Mouse (Mus musculus) liver, embryonic 16.5 days (tissue): ENCODE measurements around the gene Gm12184. TPM values are rescaled to one million over a fixed set of nuclear protein-coding genes. Genes with fewer than 3 reads are reported as not detected.

Experiments
- ATAC-seq: fragments of 200-750 bp; cut with Nextera tagmentation; 2 replicates; pipeline ENCODE4 v1.8.0; 2017; ENCODE audit warnings: low read depth, mild to moderate bottlenecking, moderate number of reproducible peaks, moderate library complexity
- H3K27ac ChIP-seq: fragments of 300-500 bp; sonication (generic); 2 replicates; pipeline ENCODE4 v1.5.1; 2014; ENCODE audit warnings: mild to moderate bottlenecking, low read length
- H3K27me3 ChIP-seq: fragments of 300-500 bp; sonication (generic); 2 replicates; pipeline ENCODE4 v1.6.1; 2014; ENCODE audit warnings: low read depth, low read length, mixed read lengths; ENCODE audit not compliant: control insufficient read depth, insufficient read depth
- H3K36me3 ChIP-seq: fragments of 300-500 bp; sonication (generic); 2 replicates; pipeline ENCODE4 v1.6.1; 2014; ENCODE audit warnings: mild to moderate bottlenecking; ENCODE audit not compliant: control insufficient read depth, insufficient read depth
- H3K4me1 ChIP-seq: fragments of 300-500 bp; sonication (generic); 2 replicates; pipeline ENCODE4 v1.6.1; 2014; ENCODE audit warnings: low read depth, low read length, mixed read lengths; ENCODE audit not compliant: control insufficient read depth
- H3K4me2 ChIP-seq: fragments of 300-500 bp; sonication (generic); 2 replicates; pipeline ENCODE4 v1.6.1; 2014; ENCODE audit warnings: low read depth, low read length, mixed read lengths
- H3K4me3 ChIP-seq: fragments of 300-500 bp; sonication (generic); 2 replicates; pipeline ENCODE4 v1.5.1; 2014; ENCODE audit warnings: low read depth, mild to moderate bottlenecking, low read length
- H3K9ac ChIP-seq: fragments of 300-500 bp; sonication (generic); 2 replicates; pipeline ENCODE4 v1.6.1; 2014; ENCODE audit warnings: low read depth, low read length
- H3K9me3 ChIP-seq: fragments of 300-500 bp; sonication (generic); replicated peaks from 2 replicates; pipeline ENCODE4 v1.6.1; 2016; ENCODE audit warnings: low read length; ENCODE audit not compliant: control insufficient read depth
- WGBS: fragments of 180-500 bp; shearing (Covaris S2); extraction: QIAGEN DNeasy Blood & Tissue Kit; methylation state at CpG from one replicate; pipeline ENCODE4 v1.1.7; 2014; ENCODE audit not compliant: insufficient replicate concordance; 5-methylcytosine and 5-hydroxymethylcytosine counted together
- polyA plus RNA-seq: library from polyadenylated mRNA; unstranded; fragments of >200 nt; fragmentation: Nextera tagmentation; extraction: Ambion mirVana; gene quantifications from 2 replicates; pipeline ENCODE4 v1.2.1, GENCODE M21; 2015

The Gm12184 gene
- polyA plus RNA-seq, 1 experiment from 2014 or later: 0.22 TPM

DNA sequence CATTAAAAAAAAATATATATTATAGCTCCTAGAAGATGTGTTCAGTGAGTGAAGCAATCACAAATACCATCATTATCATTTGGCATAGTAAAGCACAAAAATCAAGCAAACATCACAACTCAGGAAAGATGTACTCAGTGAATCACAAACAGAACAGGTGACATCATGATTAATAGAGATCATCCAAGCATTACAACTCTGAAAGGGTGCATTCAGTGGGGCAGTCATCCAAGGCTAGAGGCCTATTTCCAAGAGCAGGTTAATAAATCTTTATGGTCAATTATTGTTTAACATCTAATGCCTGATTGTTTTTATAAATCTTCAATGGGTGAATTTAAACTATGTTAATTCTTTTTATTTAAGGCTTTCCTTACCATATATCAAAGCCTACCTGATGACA is 14.3 kb upstream of the Gm12184 start:
- H3K4me1 ChIP-seq: peaks cover 14% of the 10 kb centered on the region
- H3K4me2 ChIP-seq: no peak overlapping the region
- no peaks in the 10 kb centered on the region for H3K36me3 ChIP-seq
- ATAC-seq: no peak
- H3K4me3 ChIP-seq: no peak overlapping the region
- no peaks in the 10 kb centered on the region for H3K9me3 ChIP-seq
- peaks cover 16% of the 10 kb centered on the region for H3K27me3 ChIP-seq
- no peak overlapping the region for H3K27ac ChIP-seq
- no peak overlapping the region for H3K9ac ChIP-seq

DNA sequence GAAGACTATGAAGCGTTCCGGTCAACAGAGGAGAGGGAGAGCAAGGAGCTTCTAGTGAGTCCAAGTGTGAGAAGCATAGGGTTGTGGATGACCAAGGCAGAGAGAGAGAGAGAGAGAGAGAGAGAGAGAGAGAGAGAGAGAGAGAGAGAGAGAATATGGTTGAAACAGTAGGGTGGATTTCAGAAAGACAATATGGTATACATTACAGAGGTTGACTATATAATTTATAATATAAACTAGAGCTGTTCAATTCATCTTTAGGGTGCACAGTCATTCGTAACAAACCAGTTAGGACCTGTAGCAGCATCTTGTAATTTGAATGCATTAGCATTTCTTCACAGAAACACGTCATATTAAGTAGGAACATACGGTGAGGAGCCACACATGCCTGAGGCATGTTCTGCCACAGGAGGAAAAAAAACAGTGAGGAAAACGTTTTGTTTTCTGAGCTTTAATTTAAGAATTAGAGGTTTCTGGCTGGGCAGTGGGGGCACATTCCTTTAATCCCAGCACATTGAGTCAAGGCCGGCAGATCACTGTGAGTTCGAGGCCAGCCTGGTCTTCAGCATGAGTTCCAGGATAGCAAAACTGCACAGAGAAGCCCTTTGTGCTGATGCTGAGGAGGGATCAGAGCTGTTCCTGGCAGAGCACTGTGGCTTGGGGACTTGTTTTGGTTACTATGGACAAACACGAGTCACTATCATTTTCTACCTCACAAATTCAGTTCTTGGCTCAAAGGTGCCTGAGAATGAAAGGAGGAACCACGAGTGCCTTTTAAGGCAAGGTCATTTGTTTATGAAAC is 12.6 kb upstream of the Gm12184 start:
- H3K4me2 ChIP-seq: no peak overlapping the region
- ATAC-seq: no peak
- H3K4me1 ChIP-seq: peaks cover 16% of the 10 kb centered on the region
- peaks cover 16% of the 10 kb centered on the region for H3K27me3 ChIP-seq
- WGBS: 61% methylated on average over 10 of the region's 10 CpGs
- H3K9me3 ChIP-seq: no peaks in the 10 kb centered on the region
- no peak overlapping the region for H3K27ac ChIP-seq
- H3K4me3 ChIP-seq: no peak overlapping the region
- no peaks in the 10 kb centered on the region for H3K36me3 ChIP-seq
- no peak overlapping the region for H3K9ac ChIP-seq

DNA sequence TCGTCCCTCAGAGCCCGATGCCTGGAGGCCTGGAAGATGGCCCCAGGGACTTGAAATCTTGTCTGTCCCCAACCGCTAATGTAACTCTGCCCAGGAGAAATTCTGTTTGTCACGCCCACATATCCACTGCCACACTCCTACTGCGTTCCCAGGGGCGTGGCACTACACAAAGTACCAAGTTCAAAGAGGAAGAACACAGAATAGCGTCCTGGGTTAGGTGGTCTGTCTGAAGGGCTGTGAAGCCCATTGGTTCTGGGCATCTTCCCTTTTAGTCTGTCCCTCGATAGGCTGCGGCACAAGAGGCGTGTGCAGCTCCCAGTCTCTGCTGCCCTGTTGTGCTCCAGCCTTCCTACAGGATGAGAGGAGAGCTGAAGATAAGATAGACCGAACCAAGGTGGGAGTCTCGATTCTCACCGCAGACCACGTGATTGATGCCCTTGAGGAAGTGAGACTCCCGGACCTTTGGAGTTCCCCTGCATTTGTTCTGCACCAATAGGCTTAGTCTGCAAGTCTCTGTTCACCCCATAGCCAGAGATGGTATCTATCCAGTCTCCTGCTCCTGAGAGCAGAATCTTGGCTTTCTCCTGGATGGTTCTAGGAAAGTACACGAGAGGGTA is 11.8 kb upstream of the Gm12184 start:
- H3K9me3 ChIP-seq: no peaks in the 10 kb centered on the region

DNA sequence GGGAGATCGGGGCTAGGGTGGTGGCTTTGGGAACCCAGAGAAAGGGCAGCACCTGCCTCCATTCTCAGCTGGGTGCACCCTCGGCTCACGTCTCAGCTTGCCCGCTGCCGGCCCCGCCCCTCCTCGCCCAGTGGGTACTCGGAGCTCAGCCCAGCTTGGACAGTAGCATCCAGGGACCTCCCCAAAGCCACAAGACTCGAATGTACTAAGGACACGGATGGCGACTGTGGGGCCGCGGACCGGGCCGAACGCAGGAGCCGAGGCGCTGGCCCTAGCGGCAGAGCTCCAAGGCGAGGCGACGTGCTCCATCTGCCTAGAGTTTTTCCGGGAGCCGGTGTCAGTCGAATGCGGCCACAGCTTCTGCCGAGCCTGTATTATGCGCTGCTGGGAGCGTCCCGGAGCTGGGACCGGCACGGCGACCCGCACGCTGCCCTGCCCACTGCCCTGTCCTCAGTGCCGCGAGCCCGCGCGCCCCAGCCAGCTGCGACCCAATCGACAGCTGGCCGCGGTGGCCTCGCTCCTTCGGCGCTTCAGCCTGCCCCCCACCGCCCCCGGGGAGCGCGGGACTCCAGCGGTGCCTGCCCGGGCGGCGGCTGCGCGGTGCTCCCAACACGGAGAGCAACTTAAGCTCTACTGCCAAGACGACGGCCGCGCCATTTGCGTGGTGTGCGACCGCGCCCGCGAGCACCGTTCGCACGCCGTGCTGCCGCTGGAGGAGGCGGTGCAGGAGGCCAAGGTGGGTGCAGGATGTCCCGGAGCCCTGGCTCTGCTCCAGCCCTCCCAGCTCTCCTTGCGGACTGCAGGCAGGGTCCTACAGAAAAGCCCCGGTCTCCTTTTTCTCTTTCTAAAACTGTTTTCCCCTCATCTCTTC is 11.1 kb upstream of the Gm12184 start:
- H3K27me3 ChIP-seq: peaks cover 16% of the 10 kb centered on the region

More for the DNA sequence above, 11.8 kb upstream of the Gm12184 start:
- Histone ChIP-seq H3K4me3 (peak overlapping the region; percentile 75), H3K9ac (peak overlapping the region; percentile 71; the same call in 1 of the 2 replicates), H3K36me3 (no peaks in the 10 kb centered on the region), H3K27me3 (peaks cover 16% of the 10 kb centered on the region), H3K27ac (no peak overlapping the region), H3K4me2 (peak overlapping the region; percentile 97), H3K4me1 (peaks cover 19% of the 10 kb centered on the region)
- under 1% methylated on average over 16 of the region's 16 CpGs for WGBS
- no peak for ATAC-seq

DNA sequence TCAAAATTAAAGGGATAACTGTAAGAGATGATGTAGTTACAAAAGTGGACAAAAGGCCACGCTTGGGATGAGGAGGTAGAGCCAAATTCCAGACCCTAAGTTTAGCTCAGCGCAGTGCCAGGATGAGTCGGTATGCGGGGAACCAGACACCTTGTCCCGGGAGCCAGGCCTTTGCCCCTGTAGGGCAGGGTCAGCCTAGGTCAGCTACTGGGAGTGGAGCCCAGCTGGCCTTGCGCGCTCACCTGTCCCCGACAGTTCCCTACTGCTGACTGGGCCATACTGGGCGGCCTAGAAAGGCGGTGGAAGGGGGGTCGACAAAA is 10.5 kb upstream of the Gm12184 start:
- WGBS: 23% methylated on average over 11 of the region's 11 CpGs
- no peak overlapping the region for H3K27ac ChIP-seq
- peak overlapping the region; percentile 75 for H3K4me3 ChIP-seq
- H3K27me3 ChIP-seq: peaks cover 16% of the 10 kb centered on the region
- no peak for ATAC-seq
- peak overlapping the region; percentile 97 for H3K4me2 ChIP-seq
- H3K9me3 ChIP-seq: no peaks in the 10 kb centered on the region
- peak overlapping the region; percentile 71; the same call in 1 of the 2 replicates for H3K9ac ChIP-seq
- peaks cover 22% of the 10 kb centered on the region for H3K4me1 ChIP-seq
- no peaks in the 10 kb centered on the region for H3K36me3 ChIP-seq

More for the DNA sequence above, 11.1 kb upstream of the Gm12184 start:
- WGBS: 0% methylated on average over 77 of the region's 77 CpGs
- Histone ChIP-seq H3K4me3 (peak overlapping the region; percentile 75), H3K27ac (no peak overlapping the region), H3K9ac (peak overlapping the region; percentile 71), H3K4me2 (peak overlapping the region; percentile 97), H3K36me3 (no peaks in the 10 kb centered on the region), H3K9me3 (no peaks in the 10 kb centered on the region), H3K4me1 (peaks cover 22% of the 10 kb centered on the region)
- no peak for ATAC-seq

DNA sequence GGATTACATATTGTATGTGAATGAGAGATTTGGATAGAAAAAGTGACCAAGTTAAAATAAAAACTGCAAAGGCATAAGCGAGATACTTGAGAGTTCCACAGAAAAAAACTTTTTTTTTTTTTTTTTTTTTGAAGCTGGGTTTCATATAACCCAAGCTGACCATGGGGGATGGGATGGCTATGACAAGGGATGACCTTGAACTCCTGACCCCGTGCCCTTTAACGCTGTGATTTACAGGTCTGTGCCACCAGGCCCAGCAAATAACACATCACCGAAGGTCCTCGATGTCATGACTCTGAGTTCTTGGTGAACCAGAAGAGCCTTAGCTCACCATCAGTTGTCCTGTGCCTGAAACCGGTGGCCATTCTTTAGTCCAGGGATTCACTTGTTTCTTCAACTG is 9.5 kb upstream of the Gm12184 start:
- 66% methylated on average over 6 of the region's 6 CpGs for WGBS
- Histone ChIP-seq H3K9ac (no peak overlapping the region), H3K27ac (no peak overlapping the region), H3K4me1 (peaks cover 22% of the 10 kb centered on the region), H3K9me3 (no peaks in the 10 kb centered on the region), H3K27me3 (peaks cover 16% of the 10 kb centered on the region), H3K36me3 (no peaks in the 10 kb centered on the region), H3K4me2 (no peak overlapping the region), H3K4me3 (no peak overlapping the region)
- no peak for ATAC-seq

DNA sequence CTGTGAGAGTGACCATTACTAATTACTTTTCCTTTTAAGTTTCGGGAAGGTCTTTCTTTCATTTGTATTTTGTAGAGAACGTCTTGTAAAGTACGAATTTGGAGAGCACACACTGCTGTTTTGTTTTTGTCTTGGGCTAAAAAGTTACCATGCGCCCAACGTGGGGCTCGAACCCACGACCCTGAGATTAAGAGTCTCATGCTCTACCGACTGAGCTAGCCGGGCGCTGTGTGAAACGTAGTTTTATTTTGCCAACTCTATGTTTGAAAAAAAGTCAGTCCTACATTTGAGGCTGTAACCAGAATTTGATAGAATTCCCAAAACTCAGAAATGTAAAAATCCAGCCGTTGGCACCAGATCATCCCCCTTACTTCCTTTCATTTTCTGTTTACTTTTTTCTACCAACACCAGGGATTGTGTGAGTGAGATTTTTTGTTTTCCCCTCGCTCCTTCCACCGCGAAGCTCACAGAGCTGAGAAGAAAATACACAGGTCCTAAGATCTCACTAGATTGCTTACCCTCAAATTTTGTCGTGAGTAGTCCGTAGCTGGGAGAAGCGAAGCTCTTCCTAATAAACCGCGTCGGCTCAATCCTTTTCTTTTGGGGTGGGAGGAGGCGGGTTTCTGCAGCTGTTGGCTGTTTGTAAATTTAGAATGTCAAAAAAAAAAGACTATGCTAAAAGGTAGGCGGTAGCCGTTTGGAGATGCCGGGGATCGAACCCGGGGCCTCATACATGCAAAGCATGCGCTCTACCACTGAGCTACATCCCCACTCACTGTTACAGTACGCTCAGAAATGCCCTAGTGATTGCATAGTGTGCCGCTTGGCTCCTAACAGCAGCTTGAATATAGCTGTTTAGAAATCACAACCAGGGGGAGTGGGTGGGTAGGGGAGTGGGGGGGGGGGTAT is 7.5 kb upstream of the Gm12184 start:
- Histone ChIP-seq H3K27me3 (peaks cover 16% of the 10 kb centered on the region), H3K4me3 (peak overlapping the region; percentile 67), H3K4me2 (peak overlapping the region; percentile 67), H3K36me3 (no peaks in the 10 kb centered on the region), H3K9me3 (no peaks in the 10 kb centered on the region), H3K27ac (peak overlapping the region; percentile 64), H3K9ac (peak overlapping the region; percentile 54), H3K4me1 (peaks cover 22% of the 10 kb centered on the region)
- peak; percentile 84 for ATAC-seq
- WGBS: under 1% methylated on average over 30 of the region's 30 CpGs

DNA sequence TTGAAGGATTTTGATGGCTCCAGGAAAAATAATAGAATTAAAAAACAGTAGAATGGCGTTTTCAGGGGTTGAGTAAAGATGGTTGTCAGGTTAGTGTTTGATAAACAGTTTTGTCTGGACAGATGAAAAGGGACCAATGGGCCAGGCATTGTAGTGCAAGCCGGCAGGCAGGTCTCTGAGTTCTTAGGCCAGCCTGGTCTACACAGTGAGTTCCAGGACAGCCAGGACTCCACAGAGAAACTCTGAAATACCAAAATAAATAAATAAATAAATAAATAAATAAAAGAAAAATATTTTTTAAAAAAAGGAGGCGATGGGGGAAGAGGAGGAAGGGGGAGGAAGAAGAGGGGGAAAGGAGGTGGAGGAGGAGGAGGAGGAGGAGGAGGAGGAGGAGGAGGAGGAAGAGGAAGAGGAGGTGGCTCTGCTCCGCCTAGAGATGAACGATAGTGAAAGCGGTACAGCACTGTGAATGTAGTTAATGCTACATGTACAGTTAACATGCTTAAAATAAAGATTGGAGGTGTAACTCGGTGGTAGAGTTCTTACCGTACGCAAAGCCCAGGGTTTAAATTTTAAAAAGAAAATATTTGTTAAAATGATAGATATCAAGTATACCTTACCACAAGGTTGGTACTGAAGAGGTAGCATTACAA is 6.7 kb upstream of the Gm12184 start:
- Histone ChIP-seq H3K4me2 (peak overlapping the region; percentile 67), H3K9me3 (no peaks in the 10 kb centered on the region), H3K36me3 (no peaks in the 10 kb centered on the region), H3K9ac (no peak overlapping the region), H3K27ac (peak overlapping the region; percentile 39; the same call in 1 of the 2 replicates), H3K4me3 (peak overlapping the region; percentile 67), H3K4me1 (peaks cover 18% of the 10 kb centered on the region), H3K27me3 (peaks cover 16% of the 10 kb centered on the region)
- ATAC-seq: peak; percentile 33
- 16% methylated on average over 9 of the region's 9 CpGs for WGBS
